Mouse (Mus musculus) G1E (cell line): ENCODE results near the gene Zfpl1. TPM values are rescaled to one million over a fixed set of nuclear protein-coding genes. Genes with fewer than 3 reads are reported as not detected.

Experiments used
- ATAC-seq: 2 replicates; pipeline ENCODE4 v1.8.0; 2016; ENCODE audit warnings: mild to moderate bottlenecking; ENCODE audit not compliant: insufficient number of reproducible peaks, poor library complexity, low FRiP score, severe bottlenecking; ENCODE audit errors: extremely low read depth
- DNase-seq: peaks from one replicate; pipeline ENCODE4 v3.0.0; 2012; ENCODE audit warnings: low spot score
- H3K27me3 ChIP-seq: 2 replicates; pipeline ENCODE4 v1.6.1; 2012; ENCODE audit warnings: mild to moderate bottlenecking, low read length, inconsistent platforms; ENCODE audit not compliant: insufficient read depth
- H3K36me3 ChIP-seq: replicated peaks from 2 replicates; pipeline ENCODE3; 2012; ENCODE audit warnings: mild to moderate bottlenecking, inconsistent platforms
- H3K4me1 ChIP-seq: 2 replicates; pipeline ENCODE4 v1.6.1; 2012; ENCODE audit warnings: low read depth, low read length, inconsistent platforms, mixed read lengths; ENCODE audit not compliant: insufficient read depth
- H3K4me3 ChIP-seq: 2 replicates; pipeline ENCODE4 v1.5.1; 2012; ENCODE audit warnings: low read depth, mild to moderate bottlenecking, inconsistent platforms, low read length, moderate library complexity, mixed read lengths
- H3K9me3 ChIP-seq: replicated peaks from 2 replicates; pipeline ENCODE4 v1.6.1; 2012; ENCODE audit warnings: inconsistent platforms
- CTCF ChIP-seq: IDR thresholded peaks from 2 replicates; pipeline ENCODE4 v1.5.1; 2012; ENCODE audit warnings: low read depth, low read length, inconsistent platforms, mixed read lengths
- GATA1 ChIP-seq: IDR thresholded peaks from 2 replicates; pipeline ENCODE4 v1.6.1; 2012; ENCODE audit warnings: borderline replicate concordance, low read length, inconsistent platforms, mixed read lengths
- GATA2 ChIP-seq: IDR thresholded peaks from 2 replicates; pipeline ENCODE4 v1.6.1; 2012; ENCODE audit warnings: low read depth, low read length, inconsistent platforms, borderline replicate concordance
- POLR2AphosphoS5 ChIP-seq: IDR thresholded peaks from 2 replicates; pipeline ENCODE4 v1.6.1; 2012; ENCODE audit warnings: low read depth, low read length, inconsistent platforms; ENCODE audit not compliant: insufficient replicate concordance
- TAL1 ChIP-seq: conservative IDR thresholded peaks from 2 replicates; pipeline ENCODE4 v1.6.1; 2012; ENCODE audit warnings: low read depth, low read length, inconsistent platforms, mixed read lengths
- polyA plus RNA-seq: library from polyadenylated mRNA; stranded (reverse); fragments of >175 nt; gene quantifications from 2 replicates; pipeline ENCODE4 v1.2.3, GENCODE M21; 2012
- total RNA-seq, 2 experiments: library from RNA; stranded (forward) in 1 of 2; stranded (reverse) in 1 of 2; fragments of 200-1000 nt in 1 of 2; fragments of >200 nt in 1 of 2; fragmentation: Nextera tagmentation in 1 of 2; gene quantifications; 2 replicates each; pipeline ENCODE4 v1.2.3; 2014 to 2017

The Zfpl1 gene
- total and polyA plus RNA-seq, 3 experiments: 21.6 to 59.9 (median 32.8) TPM

- Histone ChIP-seq H3K4me1 (peaks cover 41% of the 10 kb centered on the region), H3K9me3 (no peaks in the 10 kb centered on the region), H3K27me3 (no peaks in the 10 kb centered on the region), H3K4me3 (no peak within 1 kb of the TSS), H3K36me3 (peaks cover 72% of the 10 kb centered on the region)
- TF ChIP-seq GATA2 (no peak), GATA1 (no peak), TAL1 (no peak), CTCF (no peak), POLR2AphosphoS5 (no peak)
- DNase-seq (no peak), ATAC-seq (no peak)
These were observed 4.7 kb downstream of the Zfpl1 start, which contains the start of gene Tmem262 for GRCm38 (mm10) chr19:6079983-6080480. Tmem262 (plus strand) TSS chr19:6080033.

GRCm38 (mm10) chr19:6076564-6077393 is 8.0 kb downstream of the Zfpl1 start, which contains the start of gene Vps51:
Vps51 (minus strand) TSS chr19:6077231.
- DNase-seq (peak; percentile 89), ATAC-seq (peak; percentile 68)
- peaks cover 80% of the 10 kb centered on the region for H3K36me3 ChIP-seq
- TF ChIP-seq POLR2AphosphoS5: no peak
- TF ChIP-seq TAL1: no peak
- TF ChIP-seq GATA1: no peak
- TF ChIP-seq GATA2: no peak
- TF ChIP-seq CTCF: no peak
- H3K4me3 ChIP-seq: peak within 1 kb of the TSS; percentile 84
- H3K9me3 ChIP-seq: no peaks in the 10 kb centered on the region
- no peaks in the 10 kb centered on the region for H3K27me3 ChIP-seq
- peaks cover 24% of the 10 kb centered on the region for H3K4me1 ChIP-seq

- TF ChIP-seq POLR2AphosphoS5: no peak
- DNase-seq (no peak), ATAC-seq (no peak)
- peaks cover 34% of the 10 kb centered on the region for H3K4me1 ChIP-seq
- peaks cover 81% of the 10 kb centered on the region for H3K36me3 ChIP-seq
- no peaks in the 10 kb centered on the region for H3K27me3 ChIP-seq
- no peak overlapping the region for H3K4me3 ChIP-seq
- H3K9me3 ChIP-seq: no peaks in the 10 kb centered on the region
These were observed 10.9 kb downstream of the Zfpl1 start for GRCm38 (mm10) chr19:6073889-6074288.

- H3K36me3 ChIP-seq: peaks cover 83% of the 10 kb centered on the region
- peaks cover 46% of the 10 kb centered on the region for H3K4me1 ChIP-seq
- DNase-seq (no peak), ATAC-seq (no peak)
- H3K27me3 ChIP-seq: no peaks in the 10 kb centered on the region
- TF ChIP-seq GATA2: no peak
- no peak for TF ChIP-seq TAL1
- TF ChIP-seq GATA1: no peak
- TF ChIP-seq CTCF: no peak
- TF ChIP-seq POLR2AphosphoS5: no peak
- H3K4me3 ChIP-seq: peak overlapping the region; percentile 3; the same call in 1 of the 2 replicates
- H3K9me3 ChIP-seq: no peaks in the 10 kb centered on the region
These were observed 13.5 kb downstream of the Zfpl1 start for GRCm38 (mm10) chr19:6071261-6071660.

- Histone ChIP-seq H3K9me3 (no peaks in the 10 kb centered on the region), H3K27me3 (no peaks in the 10 kb centered on the region), H3K4me1 (peaks cover 46% of the 10 kb centered on the region), H3K4me3 (peak overlapping the region; percentile 3; the same call in 1 of the 2 replicates), H3K36me3 (peaks cover 82% of the 10 kb centered on the region)
- DNase-seq (no peak), ATAC-seq (no peak)
- TF ChIP-seq GATA2: no peak
- TF ChIP-seq TAL1: no peak
- TF ChIP-seq GATA1: no peak
- TF ChIP-seq CTCF: no peak
- TF ChIP-seq POLR2AphosphoS5: no peak
These were observed 14.0 kb downstream of the Zfpl1 start for GRCm38 (mm10) chr19:6070571-6071250.

GRCm38 (mm10) chr19:6069851-6070250 is 14.9 kb downstream of the Zfpl1 start:
- H3K4me3 ChIP-seq: no peak overlapping the region
- no peaks in the 10 kb centered on the region for H3K9me3 ChIP-seq
- ATAC-seq: no peak
- H3K36me3 ChIP-seq: peaks cover 80% of the 10 kb centered on the region
- H3K4me1 ChIP-seq: peaks cover 43% of the 10 kb centered on the region
- no peaks in the 10 kb centered on the region for H3K27me3 ChIP-seq
- DNase-seq: no peak
- TF ChIP-seq CTCF (no peak), GATA1 (no peak), GATA2 (no peak), POLR2AphosphoS5 (no peak), TAL1 (no peak)
